Mouse (Mus musculus) lung, adult 2 months (tissue): ENCODE data around the gene Mast4. TPM values are rescaled to one million over a fixed set of nuclear protein-coding genes. Genes with fewer than 3 reads are reported as not detected.

Experiments used
- DNase-seq: peaks from one replicate; pipeline ENCODE4 v3.0.0; 2022
- H3K4me1 ChIP-seq: fragments of 200-500 bp; 2 replicates; pipeline ENCODE4 v1.6.1; 2011; ENCODE audit warnings: low read length; ENCODE audit not compliant: control insufficient read depth, insufficient read depth
- H3K4me3 ChIP-seq: fragments of 200-500 bp; replicated peaks from 2 replicates; pipeline ENCODE3; 2011; ENCODE audit warnings: low read depth, mild to moderate bottlenecking, control low read depth, low read length; ENCODE audit errors: extremely low read depth
- CTCF ChIP-seq: fragments of 200-500 bp; IDR thresholded peaks from 2 replicates; pipeline ENCODE4 v1.5.1; 2011; ENCODE audit warnings: mild to moderate bottlenecking, low read length, control low read depth; ENCODE audit not compliant: insufficient read depth
- POLR2A ChIP-seq: fragments of 200-500 bp; IDR thresholded peaks from 2 replicates; pipeline ENCODE4 v1.6.1; 2011; ENCODE audit warnings: low read depth, mild to moderate bottlenecking, control low read depth, low read length, borderline replicate concordance; ENCODE audit errors: extremely low read depth
- WGBS: fragments of 180-500 bp; shearing (Covaris S2); methylation state at CpG from one replicate; pipeline ENCODE4 v1.1.7; 2018; 5-methylcytosine and 5-hydroxymethylcytosine counted together
- polyA plus RNA-seq: library from polyadenylated mRNA; depleted of rRNA; stranded (reverse); fragments of >200 nt; gene quantifications from 2 replicates; pipeline ENCODE4 v1.2.3, GENCODE M21; 2012

Gene Mast4
- polyA plus RNA-seq, 1 experiment, result 14.9 TPM

- Histone ChIP-seq H3K4me3 (no peak overlapping the region), H3K4me1 (peaks cover 31% of the 10 kb centered on the region)
- no peak for TF ChIP-seq POLR2A
- TF ChIP-seq CTCF, result no peak
- 87% methylated on average over 7 of the region's 7 CpGs for WGBS
- no peak for DNase-seq
Observed at GRCm38 (mm10) chr13:102880381-102881076, 453.8 kb downstream of the Mast4 start.

- 25% methylated on average over 6 of the region's 6 CpGs for WGBS
- Histone ChIP-seq H3K4me1 (peaks cover 33% of the 10 kb centered on the region), H3K4me3 (no peak overlapping the region)
- TF ChIP-seq CTCF (no peak), POLR2A (no peak)
- DNase-seq, result no peak
Observed at GRCm38 (mm10) chr13:102878631-102879030, 455.7 kb downstream of the Mast4 start.

- TF ChIP-seq POLR2A, result no peak
- no peak for TF ChIP-seq CTCF
- no peak for DNase-seq
- 72% methylated on average over 12 of the region's 12 CpGs for WGBS
- peaks cover 37% of the 10 kb centered on the region for H3K4me1 ChIP-seq
- H3K4me3 ChIP-seq, result no peak overlapping the region
Observed at GRCm38 (mm10) chr13:102877766-102878325, 456.5 kb downstream of the Mast4 start.

- WGBS, result 40% methylated on average over 8 of the region's 8 CpGs
Observed at GRCm38 (mm10) chr13:102877154-102877553, 457.1 kb downstream of the Mast4 start.

GRCm38 (mm10) chr13:102875520-102875919 is 458.8 kb downstream of the Mast4 start:
- TF ChIP-seq CTCF (no peak), POLR2A (no peak)
- Histone ChIP-seq H3K4me1 (peaks cover 40% of the 10 kb centered on the region), H3K4me3 (no peak overlapping the region)
- DNase-seq, result no peak
- 76% methylated on average over 8 of the region's 8 CpGs for WGBS

More at GRCm38 (mm10) chr13:102877154-102877553, 457.1 kb downstream of the Mast4 start:
- Histone ChIP-seq H3K4me3 (no peak overlapping the region), H3K4me1 (peaks cover 41% of the 10 kb centered on the region)
- TF ChIP-seq POLR2A (no peak), CTCF (no peak)
- DNase-seq, result no peak

GRCm38 (mm10) chr13:102875144-102875476 is 459.2 kb downstream of the Mast4 start:
- Histone ChIP-seq H3K4me3 (no peak overlapping the region), H3K4me1 (peaks cover 39% of the 10 kb centered on the region)
- 60% methylated on average over 3 of the region's 3 CpGs for WGBS
- DNase-seq, result no peak
- TF ChIP-seq CTCF (no peak), POLR2A (no peak)

- WGBS, result 66% methylated on average over 14 of the region's 14 CpGs
- DNase-seq, result no peak
Observed at GRCm38 (mm10) chr13:102874465-102875143, 459.7 kb downstream of the Mast4 start.

GRCm38 (mm10) chr13:102873412-102874016 is 460.8 kb downstream of the Mast4 start:
- WGBS, result 98% methylated on average over 5 of the region's 5 CpGs
- H3K4me3 ChIP-seq, result no peak overlapping the region
- no peak for DNase-seq
- H3K4me1 ChIP-seq, result peaks cover 41% of the 10 kb centered on the region
- TF ChIP-seq CTCF, result no peak
- no peak for TF ChIP-seq POLR2A

More at GRCm38 (mm10) chr13:102874465-102875143, 459.7 kb downstream of the Mast4 start:
- no peak for TF ChIP-seq POLR2A
- no peak for TF ChIP-seq CTCF
- H3K4me1 ChIP-seq, result peaks cover 43% of the 10 kb centered on the region
- H3K4me3 ChIP-seq, result no peak overlapping the region

- Histone ChIP-seq H3K4me3 (no peak overlapping the region), H3K4me1 (peaks cover 23% of the 10 kb centered on the region)
- TF ChIP-seq POLR2A (no peak), CTCF (no peak)
- DNase-seq, result no peak
- WGBS, result 52% methylated on average over 11 of the region's 11 CpGs
Observed at GRCm38 (mm10) chr13:102871380-102872104, 462.8 kb downstream of the Mast4 start.

- no peak overlapping the region for H3K4me3 ChIP-seq
- no peak for DNase-seq
- WGBS, result 45% methylated on average over 4 of the region's 4 CpGs
Observed at GRCm38 (mm10) chr13:102869541-102869940, 464.8 kb downstream of the Mast4 start.

More at GRCm38 (mm10) chr13:102869541-102869940, 464.8 kb downstream of the Mast4 start:
- peaks cover 27% of the 10 kb centered on the region for H3K4me1 ChIP-seq
- no peak for TF ChIP-seq CTCF
- TF ChIP-seq POLR2A, result no peak
